18 mouse cellular contexts compared by ENCODE assay signal in the genomic region with DNA sequence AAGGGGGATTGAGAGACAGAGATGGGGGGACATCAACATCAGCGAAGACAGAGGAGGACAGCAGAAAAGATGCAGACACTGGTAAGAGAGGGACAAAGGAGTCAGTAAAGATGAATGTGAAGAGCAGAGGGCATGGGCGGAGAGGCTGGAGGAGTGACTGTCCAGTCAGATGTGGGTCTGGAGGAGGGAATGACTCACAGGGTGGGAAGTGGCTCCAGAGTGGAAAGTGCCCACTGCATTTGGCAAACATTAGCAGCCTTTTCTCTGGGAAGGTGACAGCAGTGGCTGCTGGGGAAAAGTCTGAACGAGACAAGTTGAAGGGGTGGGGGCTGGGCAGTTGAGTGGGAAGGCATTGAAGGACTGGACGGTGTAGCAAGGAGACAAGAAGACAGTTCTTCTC. TPM values are rescaled to one million over a fixed set of nuclear protein-coding genes. Genes with fewer than 3 reads are reported as not detected.
DNase-seq lines count a peak whose midpoint lies in the region; ATAC-seq lines count a peak whose summit lies in the region.
"Had no signal": no experiment of that assay in that cellular context is flagged by ENCODE, and none has a peak within 500 bp of the region (broad histone marks: within the 10 kb centered on the region; RNA-seq: fewer than 3 reads in every experiment).

No protein-coding gene starts in this region.

- H3K4me3 ChIP-seq in liver, embryonic 11.5 days (ENCODE audit: low read depth, low read length): no peak overlapping the region
- H3K4me3 ChIP-seq: forebrain, embryonic 15.5 days; heart, embryonic 10.5 days; neural tube, embryonic 12.5 days had no signal

- WGBS in liver, embryonic 11.5 days: 75% methylated on average over 4 of the region's 4 CpGs

- H3K4me2 ChIP-seq in liver, embryonic 11.5 days: no peak overlapping the region
- H3K4me2 ChIP-seq: forebrain, embryonic 15.5 days; neural tube, embryonic 12.5 days had no signal

- no peaks in the 10 kb centered on the region for H3K9me3 ChIP-seq in liver, embryonic 11.5 days (ENCODE audit: control insufficient read depth, low read length)
- H3K9me3 ChIP-seq: forebrain, embryonic 15.5 days; heart, embryonic 10.5 days; neural tube, embryonic 12.5 days had no signal

- H3K27me3 ChIP-seq in liver, embryonic 11.5 days (replicated peaks; ENCODE audit: control insufficient read depth, insufficient read depth, low read length): no peaks in the 10 kb centered on the region
- H3K27me3 ChIP-seq: forebrain, embryonic 15.5 days; neural tube, embryonic 12.5 days had no signal

- peaks cover 16% of the 10 kb centered on the region; the same call in 1 of the 2 replicates for H3K36me3 ChIP-seq in liver, embryonic 11.5 days (ENCODE audit: control insufficient read depth, insufficient read depth, low read length)

- peak; percentile 32 for DNase-seq in kidney, postnatal 10 days
- DNase-seq in kidney, adult 9 months: no peak
- DNase-seq in MN1 (ENCODE audit: low spot score): peak; percentile 58
- peak; percentile 70 for DNase-seq in brain, adult 2 months (ENCODE audit: low read depth, low spot score)
- DNase-seq in lung, postnatal 10 days: peak; percentile 70
- DNase-seq in embryo, embryonic 9.5 days (ENCODE audit: extremely low spot score): no peak
- no peak for DNase-seq in natural killer cell, adult 2 months (ENCODE audit: low spot score in 2 of 2)
- no peak for DNase-seq in liver, embryonic 11.5 days (ENCODE audit: low spot score)
- DNase-seq: cerebellum, adult 11-12 months; gastrocnemius, postnatal 14 days; heart, postnatal 4 days; kidney, adult 8-10 months; liver; thymus, postnatal 36 days had no signal

- no peaks in the 10 kb centered on the region for H3K4me1 ChIP-seq in liver, embryonic 11.5 days (replicated peaks; ENCODE audit: control insufficient read depth, insufficient read depth, low read length)
- H3K4me1 ChIP-seq: forebrain, embryonic 15.5 days; neural tube, embryonic 12.5 days had no signal

- H3K9ac ChIP-seq in liver, embryonic 11.5 days (ENCODE audit: low read depth, low read length): no peak overlapping the region
- H3K9ac ChIP-seq: forebrain, embryonic 15.5 days; neural tube, embryonic 12.5 days had no signal

- ATAC-seq in liver, embryonic 11.5 days (replicated peaks; ENCODE audit: low FRiP score): no peak
- ATAC-seq: forebrain, embryonic 15.5 days; midbrain, embryonic 16.5 days had no signal

- no peak overlapping the region for H3K27ac ChIP-seq in liver, embryonic 11.5 days (ENCODE audit: low read depth, low read length)
- H3K27ac ChIP-seq: forebrain, embryonic 15.5 days; heart, embryonic 10.5 days; neural tube, embryonic 12.5 days had no signal

RNA-seq across cellular contexts. Expression of a gene that starts 12.3 kb away (rescaled TPM):
- 13.7 and 15.4 TPM in 2 replicates for polyA plus RNA-seq in liver, embryonic 11.5 days (2014; fragmentation: Nextera tagmentation; extraction: Ambion mirVana)

RNA-seq across cellular contexts. Expression of a gene that starts 18.8 kb away (rescaled TPM):
- 222 and 242 TPM in 2 replicates for polyA plus RNA-seq in liver, embryonic 11.5 days (2014; fragmentation: Nextera tagmentation; extraction: Ambion mirVana)

RNA-seq across cellular contexts. Expression of a gene that starts 19.2 kb away (rescaled TPM):
- polyA plus RNA-seq in liver, embryonic 11.5 days (2014; fragmentation: Nextera tagmentation; extraction: Ambion mirVana): 42.7 and 50.1 TPM in 2 replicates

RNA-seq across cellular contexts. Expression of a gene that starts 19.3 kb away (rescaled TPM):
- 15.8 and 30.1 TPM in 2 replicates for polyA plus RNA-seq in liver, embryonic 11.5 days (2014; fragmentation: Nextera tagmentation; extraction: Ambion mirVana)

RNA-seq across cellular contexts. Expression of a gene that starts 21.1 kb away (rescaled TPM):
- polyA plus RNA-seq in liver, embryonic 11.5 days (2014; fragmentation: Nextera tagmentation; extraction: Ambion mirVana): 66.3 TPM in 2 replicates

Comparison
In these comparisons a context has a peak if more than half of its experiments do, and no peak if none do; other contexts are left out.
1. DNase-seq: peak in kidney, postnatal 10 days (single experiment), MN1 (single experiment), brain, adult 2 months (single experiment) and lung, postnatal 10 days (single experiment); none in kidney, adult 9 months (single experiment), embryo, embryonic 9.5 days (single experiment), natural killer cell, adult 2 months (0 of 2) and liver, embryonic 11.5 days (single experiment).